Mouse (Mus musculus): ENCODE data around the gene Morc1. TPM values are rescaled to one million over a fixed set of nuclear protein-coding genes. Genes with fewer than 3 reads are reported as not detected.

Morc1 gene
- polyA plus RNA-seq, 1 experiment = not detected

- H3K27ac ChIP-seq (ENCODE audit: insufficient read depth, low read depth, low read length) = no peak overlapping the region
- no peak for TF ChIP-seq CTCF (IDR thresholded peaks at IDR 0.05; ENCODE audit: extremely low read depth, insufficient read length, insufficient replicate concordance, low read depth, low read length)
- no peak for TF ChIP-seq POLR2A (IDR thresholded peaks at IDR 0.05; ENCODE audit: low read depth, low read length)
- no peaks in the 10 kb centered on the region for H3K27me3 ChIP-seq (ENCODE audit: control insufficient read depth, insufficient read depth, low read length)
- H3K36me3 ChIP-seq (ENCODE audit: control insufficient read depth, insufficient read depth, low read length) = no peaks in the 10 kb centered on the region
- no peak overlapping the region for H3K4me3 ChIP-seq (ENCODE audit: low read depth, low read length)
- H3K4me1 ChIP-seq (ENCODE audit: control insufficient read depth, insufficient read depth, insufficient read length, low read length) = no peaks in the 10 kb centered on the region
- WGBS = 89% methylated on average over 10 of the region's 10 CpGs
Measured at GRCm38 (mm10) chr16:48473396-48473795, 42.4 kb downstream of the Morc1 start.

- 23% methylated on average over 4 of the region's 4 CpGs for WGBS
- Histone ChIP-seq H3K36me3 (ENCODE audit: control insufficient read depth, insufficient read depth, low read length) (no peaks in the 10 kb centered on the region), H3K4me1 (ENCODE audit: control insufficient read depth, insufficient read depth, insufficient read length, low read length) (no peaks in the 10 kb centered on the region), H3K27me3 (ENCODE audit: control insufficient read depth, insufficient read depth, low read length) (no peaks in the 10 kb centered on the region), H3K27ac (ENCODE audit: insufficient read depth, low read depth, low read length) (no peak overlapping the region), H3K4me3 (ENCODE audit: low read depth, low read length) (no peak overlapping the region)
- no peak for TF ChIP-seq CTCF (IDR thresholded peaks at IDR 0.05; ENCODE audit: extremely low read depth, insufficient read length, insufficient replicate concordance, low read depth, low read length)
- TF ChIP-seq POLR2A (IDR thresholded peaks at IDR 0.05; ENCODE audit: low read depth, low read length) = no peak
Measured at GRCm38 (mm10) chr16:48474896-48475802, 44.1 kb downstream of the Morc1 start.

- Histone ChIP-seq H3K36me3 (ENCODE audit: control insufficient read depth, insufficient read depth, low read length) (no peaks in the 10 kb centered on the region), H3K27me3 (ENCODE audit: control insufficient read depth, insufficient read depth, low read length) (no peaks in the 10 kb centered on the region), H3K4me3 (ENCODE audit: low read depth, low read length) (no peak overlapping the region), H3K4me1 (ENCODE audit: control insufficient read depth, insufficient read depth, insufficient read length, low read length) (no peaks in the 10 kb centered on the region), H3K27ac (ENCODE audit: insufficient read depth, low read depth, low read length) (no peak overlapping the region)
- TF ChIP-seq CTCF (IDR thresholded peaks at IDR 0.05; ENCODE audit: extremely low read depth, insufficient read length, insufficient replicate concordance, low read depth, low read length) (no peak), POLR2A (IDR thresholded peaks at IDR 0.05; ENCODE audit: low read depth, low read length) (no peak)
- WGBS = 36% methylated on average over 8 of the region's 8 CpGs
Measured at GRCm38 (mm10) chr16:48479266-48479848, 48.3 kb downstream of the Morc1 start.

- no peak overlapping the region for H3K27ac ChIP-seq (ENCODE audit: insufficient read depth, low read depth, low read length)
- WGBS = 83% methylated on average over 5 of the region's 5 CpGs
- no peaks in the 10 kb centered on the region; the same call in 1 of the 2 replicates for H3K27me3 ChIP-seq (ENCODE audit: control insufficient read depth, insufficient read depth, low read length)
- TF ChIP-seq POLR2A (IDR thresholded peaks at IDR 0.05; ENCODE audit: low read depth, low read length) (no peak), CTCF (IDR thresholded peaks at IDR 0.05; ENCODE audit: extremely low read depth, insufficient read length, insufficient replicate concordance, low read depth, low read length) (no peak)
- H3K4me3 ChIP-seq (ENCODE audit: low read depth, low read length) = no peak overlapping the region
- H3K4me1 ChIP-seq (ENCODE audit: control insufficient read depth, insufficient read depth, insufficient read length, low read length) = no peaks in the 10 kb centered on the region
- no peaks in the 10 kb centered on the region for H3K36me3 ChIP-seq (ENCODE audit: control insufficient read depth, insufficient read depth, low read length)
Measured at GRCm38 (mm10) chr16:48516776-48517499, 85.9 kb downstream of the Morc1 start.

- Histone ChIP-seq H3K27ac (ENCODE audit: insufficient read depth, low read depth, low read length) (no peak overlapping the region), H3K4me3 (ENCODE audit: low read depth, low read length) (no peak overlapping the region), H3K36me3 (ENCODE audit: control insufficient read depth, insufficient read depth, low read length) (no peaks in the 10 kb centered on the region), H3K4me1 (ENCODE audit: control insufficient read depth, insufficient read depth, insufficient read length, low read length) (no peaks in the 10 kb centered on the region), H3K27me3 (ENCODE audit: control insufficient read depth, insufficient read depth, low read length) (no peaks in the 10 kb centered on the region; the same call in 1 of the 2 replicates)
- TF ChIP-seq POLR2A (IDR thresholded peaks at IDR 0.05; ENCODE audit: low read depth, low read length) = no peak
- no peak for TF ChIP-seq CTCF (IDR thresholded peaks at IDR 0.05; ENCODE audit: extremely low read depth, insufficient read length, insufficient replicate concordance, low read depth, low read length)
Measured at GRCm38 (mm10) chr16:48519569-48519968, 88.5 kb downstream of the Morc1 start.

- Histone ChIP-seq H3K36me3 (ENCODE audit: control insufficient read depth, insufficient read depth, low read length) (no peaks in the 10 kb centered on the region), H3K27ac (ENCODE audit: insufficient read depth, low read depth, low read length) (no peak overlapping the region), H3K4me1 (ENCODE audit: control insufficient read depth, insufficient read depth, insufficient read length, low read length) (peaks cover 4% of the 10 kb centered on the region; the same call in 1 of the 2 replicates), H3K27me3 (ENCODE audit: control insufficient read depth, insufficient read depth, low read length) (no peaks in the 10 kb centered on the region), H3K4me3 (ENCODE audit: low read depth, low read length) (no peak overlapping the region)
- WGBS = 80% methylated on average over 5 of the region's 5 CpGs
- TF ChIP-seq POLR2A (IDR thresholded peaks at IDR 0.05; ENCODE audit: low read depth, low read length) = no peak
Measured at GRCm38 (mm10) chr16:48537108-48537507, 106.1 kb downstream of the Morc1 start.

Data from small intestine, adult 2 months (tissue).